Mouse (Mus musculus) bone marrow, adult 2 months (tissue): ENCODE measurements at regions not wholly inside any gene's neighbourhood (a gene's known extent, or its start where the extent isn't known, plus 50 kb on each side); places are given as distances from the start of the nearest gene placed in this dataset.

Source experiments
- H3K27ac ChIP-seq: fragments of 200-500 bp; 2 replicates; pipeline ENCODE4 v1.5.1; 2012; ENCODE audit warnings: low read depth, mild to moderate bottlenecking, control low read depth, inconsistent platforms, low read length; ENCODE audit not compliant: control insufficient read depth, poor library complexity, insufficient read depth
- H3K4me1 ChIP-seq: fragments of 200-500 bp; 2 replicates; pipeline ENCODE4 v1.6.1; 2011; ENCODE audit warnings: low read length; ENCODE audit not compliant: control insufficient read depth, insufficient read depth
- H3K4me3 ChIP-seq: fragments of 200-500 bp; replicated peaks from 2 replicates; pipeline ENCODE3; 2011; ENCODE audit warnings: mild to moderate bottlenecking, low read depth, low read length, control low read depth; ENCODE audit not compliant: control insufficient read depth
- CTCF ChIP-seq: fragments of 200-500 bp; IDR thresholded peaks from 2 replicates; pipeline ENCODE4 v1.5.1; 2011; ENCODE audit warnings: low read length, control low read depth; ENCODE audit not compliant: control insufficient read depth, insufficient read depth
- POLR2A ChIP-seq: fragments of 200-500 bp; IDR thresholded peaks from 2 replicates; pipeline ENCODE4 v1.6.1; 2011; ENCODE audit warnings: low read depth, mild to moderate bottlenecking, control low read depth, low read length, borderline replicate concordance; ENCODE audit not compliant: control insufficient read depth
- WGBS: fragments of 180-500 bp; shearing (Covaris S2); methylation state at CpG from one replicate; pipeline ENCODE4 v1.1.7; 2018; 5-methylcytosine and 5-hydroxymethylcytosine counted together

- no peaks in the 10 kb centered on the region for H3K4me1 ChIP-seq
- H3K4me3 ChIP-seq: no peak overlapping the region
- TF ChIP-seq CTCF (no peak), POLR2A (no peak)
These were observed 224.2 kb downstream of the Gm11077 start for GRCm38 (mm10) chr6:140953256-140953655.

GRCm38 (mm10) chr6:140953721-140954120, 224.6 kb downstream of the Gm11077 start:
- Histone ChIP-seq H3K4me3 (no peak overlapping the region), H3K4me1 (no peaks in the 10 kb centered on the region), H3K27ac (no peak overlapping the region)
- 79% methylated on average over 1 of the region's 1 CpGs for WGBS
- TF ChIP-seq CTCF (no peak), POLR2A (no peak)

More at GRCm38 (mm10) chr6:140953256-140953655, 224.2 kb downstream of the Gm11077 start:
- H3K27ac ChIP-seq: no peak overlapping the region

GRCm38 (mm10) chr6:140955751-140956521, 226.9 kb downstream of the Gm11077 start:
- 43% methylated on average over 13 of the region's 13 CpGs for WGBS

GRCm38 (mm10) chr6:140956522-140956863, 227.4 kb downstream of the Gm11077 start:
- H3K4me1 ChIP-seq: no peaks in the 10 kb centered on the region
- H3K27ac ChIP-seq: no peak overlapping the region
- TF ChIP-seq CTCF (no peak), POLR2A (no peak)
- no peak overlapping the region for H3K4me3 ChIP-seq
- WGBS: 77% methylated on average over 4 of the region's 4 CpGs

More at GRCm38 (mm10) chr6:140955751-140956521, 226.9 kb downstream of the Gm11077 start:
- no peak overlapping the region for H3K4me3 ChIP-seq
- TF ChIP-seq POLR2A (no peak), CTCF (no peak)
- H3K4me1 ChIP-seq: no peaks in the 10 kb centered on the region
- no peak overlapping the region for H3K27ac ChIP-seq

- TF ChIP-seq POLR2A (no peak), CTCF (no peak)
- 87% methylated on average over 11 of the region's 11 CpGs for WGBS
These were observed 232.9 kb downstream of the Gm11077 start for GRCm38 (mm10) chr6:140961987-140962386.

GRCm38 (mm10) chr6:140962563-140962962, 233.5 kb downstream of the Gm11077 start:
- Histone ChIP-seq H3K27ac (no peak overlapping the region), H3K4me3 (no peak overlapping the region), H3K4me1 (no peaks in the 10 kb centered on the region)
- 47% methylated on average over 4 of the region's 4 CpGs for WGBS
- TF ChIP-seq CTCF (no peak), POLR2A (no peak)

More at GRCm38 (mm10) chr6:140961987-140962386, 232.9 kb downstream of the Gm11077 start:
- Histone ChIP-seq H3K27ac (no peak overlapping the region), H3K4me3 (no peak overlapping the region), H3K4me1 (no peaks in the 10 kb centered on the region)

- no peaks in the 10 kb centered on the region; the same call in 1 of the 2 replicates for H3K4me1 ChIP-seq
- TF ChIP-seq POLR2A (no peak), CTCF (no peak)
- 79% methylated on average over 6 of the region's 6 CpGs for WGBS
- no peak overlapping the region for H3K4me3 ChIP-seq
- no peak overlapping the region for H3K27ac ChIP-seq
These were observed 244.6 kb downstream of the Gm11077 start for GRCm38 (mm10) chr6:140973732-140974131.

- Histone ChIP-seq H3K27ac (no peak overlapping the region), H3K4me3 (no peak overlapping the region), H3K4me1 (no peaks in the 10 kb centered on the region; the same call in 1 of the 2 replicates)
- TF ChIP-seq POLR2A (no peak), CTCF (no peak)
- 64% methylated on average over 5 of the region's 5 CpGs for WGBS
These were observed 247.9 kb downstream of the Gm11077 start for GRCm38 (mm10) chr6:140976989-140977388.

GRCm38 (mm10) chr6:140983610-140984009, 254.5 kb downstream of the Gm11077 start:
- no peak for TF ChIP-seq CTCF
- no peak for TF ChIP-seq POLR2A

More at GRCm38 (mm10) chr6:140983610-140984009, 254.5 kb downstream of the Gm11077 start:
- 79% methylated on average over 8 of the region's 8 CpGs for WGBS
- Histone ChIP-seq H3K4me1 (no peaks in the 10 kb centered on the region), H3K4me3 (no peak overlapping the region), H3K27ac (no peak overlapping the region)
